Mouse (Mus musculus) heart, postnatal 0 days (tissue): Measurements from ENCODE around the gene Sowahd.

ENCODE experiments used
- CTCF ChIP-seq: IDR thresholded peaks from 2 replicates; pipeline ENCODE4 v1.5.1; 2016; ENCODE audit warnings: antibody characterized with exemption, control low read depth, low read depth
- EP300 ChIP-seq: IDR thresholded peaks from 2 replicates; pipeline ENCODE4 v1.6.1; 2016; ENCODE audit warnings: antibody characterized with exemption, low read depth

- TF ChIP-seq CTCF (no peak), EP300 (no peak)
These were observed 42.8 kb downstream of the Sowahd start for GRCm38 (mm10) chrX:37091457-37091856.
